Mouse (Mus musculus) myocyte (in vitro differentiated cells): ENCODE measurements at regions not wholly inside any gene's neighbourhood (a gene's known extent, or its start where the extent isn't known, plus 50 kb on each side); places are given as distances from the start of the nearest gene placed in this dataset.

Source experiments
- H3K27me3 ChIP-seq: one replicate; pipeline ENCODE4 v1.6.1; 2011; ENCODE audit not compliant: control insufficient read depth, insufficient read depth, insufficient read length
- H3K36me3 ChIP-seq: one replicate; pipeline ENCODE4 v1.6.1; 2011; ENCODE audit not compliant: control insufficient read depth, insufficient read depth
- H3K4me2 ChIP-seq: one replicate; pipeline ENCODE4 v1.6.1; 2011; ENCODE audit warnings: low read depth, control low read depth
- H3K4me3 ChIP-seq: one replicate; pipeline ENCODE4 v1.5.1; 2011; ENCODE audit warnings: mild to moderate bottlenecking, control low read depth, moderate library complexity
- H3K79me2 ChIP-seq: one replicate; pipeline ENCODE4 v1.6.1; 2011; ENCODE audit not compliant: control insufficient read depth, insufficient read depth
- H3ac ChIP-seq: one replicate; pipeline ENCODE4 v1.6.1; 2011; ENCODE audit not compliant: control insufficient read depth, insufficient read length
- CEBPB ChIP-seq: IDR thresholded peaks from 2 replicates; pipeline ENCODE4 v1.6.1; 2011; ENCODE audit warnings: mild to moderate bottlenecking, moderate library complexity; ENCODE audit not compliant: poor library complexity, insufficient read depth, severe bottlenecking
- E2F4 ChIP-seq: IDR thresholded peaks from one replicate; pipeline ENCODE4 v1.6.1; 2011; ENCODE audit warnings: mild to moderate bottlenecking, control low read depth, moderate library complexity; ENCODE audit not compliant: insufficient read depth
- MAX ChIP-seq: IDR thresholded peaks from one replicate; pipeline ENCODE4 v1.6.1; 2011; ENCODE audit warnings: low read depth, mild to moderate bottlenecking, control low read depth
- MYOD1 ChIP-seq, 3 experiments: IDR thresholded peaks; one replicate each; pipeline ENCODE4 v1.6.1; 2011; ENCODE audit warnings: control low read depth in 2 of 3, low read depth in 2 of 3, mild to moderate bottlenecking in 2 of 3, moderate library complexity in 1 of 3; ENCODE audit not compliant: insufficient read length in 2 of 3, control insufficient read depth in 1 of 3
- MYOG ChIP-seq, 3 experiments: IDR thresholded peaks; one replicate each; pipeline ENCODE4 v1.6.1; 2011; ENCODE audit warnings: control low read depth in 2 of 3, low read depth in 2 of 3, mild to moderate bottlenecking in 2 of 3; ENCODE audit not compliant: insufficient read length in 2 of 3, control insufficient read depth in 1 of 3, insufficient read depth in 1 of 3
- POLR2A ChIP-seq: IDR thresholded peaks from one replicate; pipeline ENCODE4 v1.6.1; 2011; ENCODE audit warnings: low read depth, mild to moderate bottlenecking, control low read depth, moderate library complexity; ENCODE audit not compliant: insufficient read length
- POLR2AphosphoS2 ChIP-seq: IDR thresholded peaks from one replicate; pipeline ENCODE4 v1.6.1; 2011; ENCODE audit warnings: low read depth, control low read depth; ENCODE audit not compliant: insufficient read length
- REST ChIP-seq: IDR thresholded peaks from one replicate; pipeline ENCODE4 v1.6.1; 2011; ENCODE audit warnings: mild to moderate bottlenecking, control low read depth, moderate library complexity; ENCODE audit not compliant: insufficient read depth, insufficient read length
- SRF ChIP-seq: IDR thresholded peaks from one replicate; pipeline ENCODE4 v1.6.1; 2011; ENCODE audit warnings: low read depth; ENCODE audit not compliant: control insufficient read depth, insufficient read length
- TCF12 ChIP-seq: IDR thresholded peaks from one replicate; pipeline ENCODE4 v1.6.1; 2011; ENCODE audit warnings: mild to moderate bottlenecking, control low read depth; ENCODE audit not compliant: poor library complexity, insufficient read depth, severe bottlenecking
- TCF3 ChIP-seq: IDR thresholded peaks from one replicate; pipeline ENCODE4 v1.6.1; 2011; ENCODE audit warnings: low read depth, control low read depth; ENCODE audit not compliant: insufficient read length
- USF1 ChIP-seq: IDR thresholded peaks from one replicate; pipeline ENCODE4 v1.6.1; 2011; ENCODE audit warnings: low read depth, mild to moderate bottlenecking, control low read depth, moderate library complexity

GRCm38 (mm10) chr5:125925856-125926497 lies 394.4 kb downstream of the Tmem132b start:
- TF ChIP-seq POLR2AphosphoS2 (no peak), MYOG (IDR thresholded peaks at IDR 0.05; ENCODE audit: control insufficient read depth in 1 of 3, insufficient read depth in 1 of 3, insufficient read length in 2 of 3, low read depth in 2 of 3) (no peak), TCF3 (no peak), E2F4 (no peak), CEBPB (no peak), USF1 (no peak), REST (no peak)
- Histone ChIP-seq H3K79me2 (no peaks in the 10 kb centered on the region), H3K4me2 (no peak overlapping the region), H3K36me3 (no peaks in the 10 kb centered on the region), H3K4me3 (no peak overlapping the region), H3K27me3 (no peaks in the 10 kb centered on the region), H3ac (no peak overlapping the region)

DNA sequence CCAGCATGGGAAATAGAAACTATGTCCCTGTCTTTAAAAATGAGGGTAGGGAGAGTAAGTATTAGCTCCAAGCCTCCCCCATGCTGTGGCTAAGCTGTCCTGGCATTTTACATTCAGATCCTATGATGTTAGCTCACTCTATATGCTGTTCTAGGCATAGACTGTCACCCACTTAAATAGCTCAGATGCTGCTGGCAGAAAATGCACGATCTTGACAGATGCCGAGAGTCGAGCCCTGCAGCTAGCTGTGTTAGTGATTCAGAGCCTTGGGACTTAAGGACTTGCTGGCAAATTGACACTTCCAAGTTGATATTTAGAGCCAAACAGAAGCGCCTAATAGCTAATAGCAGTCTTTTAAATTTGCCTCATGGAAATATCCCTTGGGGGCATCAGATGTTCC lies 399.9 kb downstream of the Tmem132b start:
- no peak for TF ChIP-seq CEBPB
- no peak for TF ChIP-seq USF1
- TF ChIP-seq MAX = no peak
- TF ChIP-seq POLR2AphosphoS2 = no peak
- TF ChIP-seq MYOD1 (IDR thresholded peaks at IDR 0.05; ENCODE audit: control insufficient read depth in 1 of 3, insufficient read length in 2 of 3, low read depth in 2 of 3) = no peak
- no peak for TF ChIP-seq POLR2A
- TF ChIP-seq TCF3 = no peak
- no peak for TF ChIP-seq REST
- no peak for TF ChIP-seq MYOG (IDR thresholded peaks at IDR 0.05; ENCODE audit: control insufficient read depth in 1 of 3, insufficient read depth in 1 of 3, insufficient read length in 2 of 3, low read depth in 2 of 3)
- no peak for TF ChIP-seq SRF
- no peak for TF ChIP-seq TCF12
- no peak overlapping the region for H3K4me2 ChIP-seq
- H3K79me2 ChIP-seq = no peaks in the 10 kb centered on the region
- no peaks in the 10 kb centered on the region for H3K36me3 ChIP-seq
- H3K4me3 ChIP-seq = no peak overlapping the region
- H3ac ChIP-seq = no peak overlapping the region
- H3K27me3 ChIP-seq = no peaks in the 10 kb centered on the region

GRCm38 (mm10) chr5:125939416-125939815 lies 407.8 kb downstream of the Tmem132b start:
- H3K27me3 ChIP-seq = no peaks in the 10 kb centered on the region
- no peak overlapping the region for H3K4me2 ChIP-seq
- no peak overlapping the region for H3ac ChIP-seq
- TF ChIP-seq TCF12 (no peak), TCF3 (no peak), POLR2A (no peak), REST (no peak)
- H3K36me3 ChIP-seq = no peaks in the 10 kb centered on the region
- H3K79me2 ChIP-seq = no peaks in the 10 kb centered on the region
- H3K4me3 ChIP-seq = no peak overlapping the region

GRCm38 (mm10) chr5:125946729-125947128 lies 415.2 kb downstream of the Tmem132b start:
- Histone ChIP-seq H3K79me2 (no peaks in the 10 kb centered on the region), H3ac (no peak overlapping the region)
- TF ChIP-seq MAX (no peak), REST (no peak), TCF3 (no peak), SRF (no peak), MYOD1 (IDR thresholded peaks at IDR 0.05; ENCODE audit: control insufficient read depth in 1 of 3, insufficient read length in 2 of 3, low read depth in 2 of 3) (no peak), POLR2A (no peak), POLR2AphosphoS2 (no peak), E2F4 (no peak)

DNA sequence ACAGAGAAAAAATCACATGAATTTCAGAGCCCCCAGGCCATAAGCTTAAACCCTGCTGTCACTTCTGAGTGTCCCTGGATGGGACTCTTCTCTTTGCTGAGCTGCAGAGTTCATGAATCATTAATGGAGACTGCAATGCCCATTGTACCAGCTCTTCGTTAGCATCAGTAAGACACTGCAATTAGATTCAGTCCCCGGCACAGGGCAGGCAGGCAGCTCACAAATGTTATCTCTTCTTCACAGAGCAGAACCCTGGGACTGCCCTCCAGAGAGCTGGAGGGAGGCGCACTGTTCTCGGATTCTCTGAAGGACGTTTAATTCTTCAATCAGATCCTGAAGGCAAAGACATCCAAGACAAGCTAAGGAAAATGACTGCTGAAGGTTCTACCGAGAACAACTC lies 420.1 kb downstream of the Tmem132b start:
- H3K27me3 ChIP-seq = no peaks in the 10 kb centered on the region
- no peak for TF ChIP-seq MAX
- TF ChIP-seq MYOG (IDR thresholded peaks at IDR 0.05; ENCODE audit: control insufficient read depth in 1 of 3, insufficient read depth in 1 of 3, insufficient read length in 2 of 3, low read depth in 2 of 3) = no peak
- no peak for TF ChIP-seq POLR2AphosphoS2
- no peak for TF ChIP-seq SRF
- TF ChIP-seq CEBPB = no peak
- TF ChIP-seq REST = no peak
- TF ChIP-seq TCF12 = no peak
- no peak for TF ChIP-seq E2F4
- no peak overlapping the region for H3K4me2 ChIP-seq
- no peaks in the 10 kb centered on the region for H3K79me2 ChIP-seq
- H3K4me3 ChIP-seq = no peak overlapping the region
- no peak overlapping the region for H3ac ChIP-seq
- H3K36me3 ChIP-seq = no peaks in the 10 kb centered on the region

More at GRCm38 (mm10) chr5:125946729-125947128, 415.2 kb downstream of the Tmem132b start:
- Histone ChIP-seq H3K36me3 (no peaks in the 10 kb centered on the region), H3K4me3 (no peak overlapping the region), H3K27me3 (no peaks in the 10 kb centered on the region), H3K4me2 (no peak overlapping the region)
